Mouse (Mus musculus) testis, adult 2 months (tissue): ENCODE data around the gene 1700074P13Rik. TPM values are rescaled to one million over a fixed set of nuclear protein-coding genes. Genes with fewer than 3 reads are reported as not detected.

ENCODE experiments used
- H3K27ac ChIP-seq: fragments of 200-500 bp; 2 replicates; pipeline ENCODE4 v1.5.1; 2012; ENCODE audit warnings: low read depth, low read length; ENCODE audit not compliant: control insufficient read depth, insufficient read depth
- H3K27me3 ChIP-seq: fragments of 200-500 bp; 2 replicates; pipeline ENCODE4 v1.6.1; 2012; ENCODE audit warnings: mild to moderate bottlenecking, low read length, moderate library complexity; ENCODE audit not compliant: control insufficient read depth, insufficient read depth
- H3K36me3 ChIP-seq: fragments of 200-500 bp; 2 replicates; pipeline ENCODE4 v1.6.1; 2012; ENCODE audit warnings: mild to moderate bottlenecking, low read length; ENCODE audit not compliant: control insufficient read depth, insufficient read depth
- H3K4me1 ChIP-seq: fragments of 200-500 bp; 2 replicates; pipeline ENCODE4 v1.6.1; 2012; ENCODE audit warnings: low read length; ENCODE audit not compliant: control insufficient read depth, insufficient read depth
- H3K4me3 ChIP-seq: fragments of 200-500 bp; 2 replicates; pipeline ENCODE4 v1.5.1; 2012; ENCODE audit warnings: low read depth, mild to moderate bottlenecking, low read length, moderate library complexity, mixed read lengths; ENCODE audit not compliant: control insufficient read depth
- CTCF ChIP-seq: fragments of 200-500 bp; IDR thresholded peaks from 2 replicates; pipeline ENCODE4 v1.5.1; 2012; ENCODE audit warnings: low read depth, mild to moderate bottlenecking, inconsistent platforms, low read length, moderate library complexity; ENCODE audit not compliant: control insufficient read depth, insufficient read depth, insufficient replicate concordance
- POLR2A ChIP-seq: fragments of 200-500 bp; IDR thresholded peaks from 2 replicates; pipeline ENCODE4 v1.6.1; 2012; ENCODE audit warnings: low read depth, mild to moderate bottlenecking, inconsistent platforms, low read length, moderate library complexity; ENCODE audit not compliant: control insufficient read depth
- polyA plus RNA-seq: library from polyadenylated mRNA; depleted of rRNA; stranded (reverse); fragments of >200 nt; gene quantifications from 2 replicates; pipeline ENCODE4 v1.2.3, GENCODE M21; 2012; rRNA removed

1700074P13Rik gene
- polyA plus RNA-seq, 1 experiment = 468 TPM

DNA sequence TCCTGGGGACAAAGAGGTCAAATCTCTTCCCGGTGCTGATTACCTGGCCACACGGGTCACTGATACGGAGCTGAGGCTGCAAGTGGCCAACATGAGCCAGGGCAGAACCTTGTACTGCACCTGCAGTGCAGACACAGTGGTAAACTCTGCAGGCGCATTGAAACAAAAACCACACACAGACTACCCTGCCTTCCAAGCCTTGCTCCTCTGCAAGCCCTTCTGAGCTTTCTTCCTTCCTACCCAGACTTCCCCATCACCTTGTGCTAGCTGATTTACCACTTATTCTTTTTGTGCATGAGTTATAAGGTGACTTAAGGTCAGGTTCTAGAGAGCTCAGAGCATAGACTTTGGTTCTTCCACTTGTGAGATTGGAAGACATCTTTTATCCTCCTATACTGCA, 48.6 kb downstream of the 1700074P13Rik start:
- Histone ChIP-seq H3K27me3 (no peaks in the 10 kb centered on the region), H3K27ac (no peak overlapping the region), H3K4me3 (no peak overlapping the region), H3K36me3 (no peaks in the 10 kb centered on the region), H3K4me1 (no peaks in the 10 kb centered on the region)
- TF ChIP-seq CTCF (no peak), POLR2A (no peak)

DNA sequence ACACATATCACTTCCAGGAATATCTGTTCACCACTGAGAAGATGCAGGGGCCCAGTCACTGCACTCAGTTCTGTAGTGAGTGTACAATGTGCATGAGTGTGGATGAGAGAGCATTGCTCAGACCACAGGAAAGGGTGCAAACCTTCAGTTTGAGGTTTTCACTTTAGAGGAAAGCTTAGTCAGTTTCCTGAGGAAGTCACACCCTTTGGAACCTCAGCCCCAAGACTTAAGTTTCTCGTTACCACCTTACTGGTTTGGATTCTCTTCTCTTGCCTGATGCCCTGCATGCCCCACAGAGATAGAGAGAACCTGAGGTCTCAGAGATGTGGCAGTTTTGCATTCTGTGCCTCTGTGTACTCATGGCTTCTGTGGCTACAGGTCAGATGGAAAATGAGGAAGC, 49.4 kb downstream of the 1700074P13Rik start:
- Histone ChIP-seq H3K4me3 (no peak overlapping the region), H3K27ac (no peak overlapping the region), H3K36me3 (no peaks in the 10 kb centered on the region), H3K4me1 (no peaks in the 10 kb centered on the region), H3K27me3 (no peaks in the 10 kb centered on the region)
- no peak for TF ChIP-seq POLR2A
- no peak for TF ChIP-seq CTCF

DNA sequence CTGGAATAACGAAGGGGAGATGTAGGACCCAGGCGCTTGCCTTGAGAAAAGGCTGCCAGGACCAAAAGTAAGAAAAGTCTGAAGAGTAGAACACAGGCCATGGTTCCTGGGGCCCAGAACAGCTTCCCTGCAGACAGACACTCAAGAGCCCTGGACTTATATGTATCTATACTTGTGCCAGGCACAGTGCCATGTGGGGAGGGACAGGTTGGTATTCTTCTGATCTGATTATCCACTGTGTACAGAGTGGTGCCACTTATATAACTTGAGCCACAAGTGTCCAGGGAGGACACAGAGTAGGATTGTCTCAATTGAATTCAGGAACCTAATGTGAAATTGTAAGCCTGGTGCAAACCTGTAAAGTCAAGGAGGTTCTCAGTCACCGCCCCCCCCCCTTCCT, 53.0 kb downstream of the 1700074P13Rik start, which contains the start of gene Moxd2:
Gene Moxd2 (minus strand): TSS at position 101 of the 400 bp plus-strand sequence.
- Histone ChIP-seq H3K27me3 (no peaks in the 10 kb centered on the region), H3K4me3 (no peak within 1 kb of the TSS), H3K27ac (no peak within 1 kb of the TSS), H3K4me1 (no peaks in the 10 kb centered on the region), H3K36me3 (no peaks in the 10 kb centered on the region)
- TF ChIP-seq CTCF (no peak), POLR2A (no peak)

Other genes starting within 250 kb of the 1700074P13Rik start
- gene Moxd2, start 53.1 kb downstream of the 1700074P13Rik start, polyA plus RNA-seq = 0.10 and 0.13 TPM in 2 replicates
- gene Prss58, start 40.2 kb downstream of the 1700074P13Rik start, polyA plus RNA-seq = 104 and 129 TPM in 2 replicates
- not detected in 2 replicates for gene Gm4744, start 11.3 kb upstream of the 1700074P13Rik start, polyA plus RNA-seq
- not detected in 2 replicates for gene 1810009J06Rik, start 24.2 kb upstream of the 1700074P13Rik start, polyA plus RNA-seq
- gene Gm2663, start 58.9 kb upstream of the 1700074P13Rik start, polyA plus RNA-seq = not detected in 2 replicates
- 0.29 and 0.41 TPM in 2 replicates for gene 2210010C04Rik, start 95.0 kb upstream of the 1700074P13Rik start, polyA plus RNA-seq